Mouse (Mus musculus): ENCODE data around the gene C1qb. TPM values are rescaled to one million over a fixed set of nuclear protein-coding genes. Genes with fewer than 3 reads are reported as not detected.

C1qb gene
- polyA plus RNA-seq, 1 experiment from 2014 or later = 28.9 TPM

GRCm38 (mm10) chr4:136832559-136833232 lies 53.3 kb downstream of the C1qb start:
- Histone ChIP-seq H3K4me1 (ENCODE audit: control insufficient read depth, insufficient read depth, low read length) (peaks cover 22% of the 10 kb centered on the region), H3K27me3 (ENCODE audit: control insufficient read depth, insufficient read depth, low read length) (no peaks in the 10 kb centered on the region), H3K4me3 (ENCODE audit: low read depth, low read length) (no peak overlapping the region), H3K27ac (replicated peaks; ENCODE audit: low read depth, low read length) (no peak overlapping the region), H3K9me3 (replicated peaks; ENCODE audit: control insufficient read depth, low read length) (no peaks in the 10 kb centered on the region), H3K4me2 (ENCODE audit: low read depth, low read length) (no peak overlapping the region), H3K36me3 (replicated peaks; ENCODE audit: control insufficient read depth, insufficient read depth, low read depth, low read length) (no peaks in the 10 kb centered on the region), H3K9ac (replicated peaks; ENCODE audit: low read length) (no peak overlapping the region)
- ATAC-seq (replicated peaks; ENCODE audit: insufficient number of reproducible peaks, low FRiP score, low TSS enrichment, low read depth) (no peak), DNase-seq (ENCODE audit: low spot score) (no peak)
- WGBS = 74% methylated on average over 16 of the region's 16 CpGs

DNA sequence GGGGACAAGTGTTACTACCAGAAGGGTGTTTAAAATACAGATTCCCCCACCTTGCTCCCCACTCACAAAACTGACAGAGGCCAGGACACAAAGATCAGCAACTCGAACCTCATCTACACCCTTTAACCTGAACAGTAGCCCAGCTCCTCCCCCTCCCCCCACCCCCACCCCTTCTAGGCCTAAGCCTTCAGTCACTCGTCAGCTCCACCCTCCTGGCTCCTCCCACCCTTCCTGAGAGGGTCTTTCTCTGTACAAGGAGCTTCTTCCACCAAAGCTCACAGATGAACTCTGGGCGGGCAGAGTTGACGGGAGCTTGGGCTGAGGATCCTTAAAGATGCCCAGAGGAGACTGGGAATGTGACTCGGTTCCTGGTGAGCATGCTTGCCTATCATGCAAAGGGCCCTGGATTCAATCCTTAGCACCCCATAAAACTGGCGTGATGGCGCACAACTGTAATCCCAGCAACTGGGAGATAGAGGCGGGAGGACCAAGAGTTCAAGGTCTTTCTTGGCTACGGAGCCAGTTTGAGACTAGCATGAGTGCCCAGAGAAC lies 55.6 kb downstream of the C1qb start:
- H3K4me2 ChIP-seq (ENCODE audit: low read depth, low read length) = no peak overlapping the region
- no peaks in the 10 kb centered on the region for H3K9me3 ChIP-seq (replicated peaks; ENCODE audit: control insufficient read depth, low read length)
- H3K27ac ChIP-seq (replicated peaks; ENCODE audit: low read depth, low read length) = no peak overlapping the region
- DNase-seq (ENCODE audit: low spot score) (no peak), ATAC-seq (replicated peaks; ENCODE audit: insufficient number of reproducible peaks, low FRiP score, low TSS enrichment, low read depth) (no peak)
- no peaks in the 10 kb centered on the region for H3K27me3 ChIP-seq (ENCODE audit: control insufficient read depth, insufficient read depth, low read length)
- H3K9ac ChIP-seq (replicated peaks; ENCODE audit: low read length) = no peak overlapping the region
- WGBS = 39% methylated on average over 9 of the region's 9 CpGs
- H3K36me3 ChIP-seq (replicated peaks; ENCODE audit: control insufficient read depth, insufficient read depth, low read depth, low read length) = no peaks in the 10 kb centered on the region
- no peak overlapping the region for H3K4me3 ChIP-seq (ENCODE audit: low read depth, low read length)
- H3K4me1 ChIP-seq (ENCODE audit: control insufficient read depth, insufficient read depth, low read length) = peaks cover 19% of the 10 kb centered on the region

Other genes starting within 250 kb of the C1qb start
- 11.0 and 11.7 TPM in 2 replicates for gene Ephb2, start 50.2 kb downstream of the C1qb start, polyA plus RNA-seq (2014; fragmentation: Nextera tagmentation; extraction: Ambion mirVana)
- gene C1qc, start 6.9 kb upstream of the C1qb start, polyA plus RNA-seq (2014; fragmentation: Nextera tagmentation; extraction: Ambion mirVana) = 14.5 and 16.7 TPM in 2 replicates
- 15.2 and 16.2 TPM in 2 replicates for gene C1qa, start 12.6 kb upstream of the C1qb start, polyA plus RNA-seq (2014; fragmentation: Nextera tagmentation; extraction: Ambion mirVana)
- 0.64 and 0.65 TPM in 2 replicates for gene Epha8, start 70.6 kb upstream of the C1qb start, polyA plus RNA-seq (2014; fragmentation: Nextera tagmentation; extraction: Ambion mirVana)
- gene Zbtb40, start 162.6 kb upstream of the C1qb start, polyA plus RNA-seq (2014; fragmentation: Nextera tagmentation; extraction: Ambion mirVana) = 3.0 and 3.3 TPM in 2 replicates